Mouse (Mus musculus): ENCODE results near the gene Slain2. TPM values are rescaled to one million over a fixed set of nuclear protein-coding genes. Genes with fewer than 3 reads are reported as not detected.

The Slain2 gene
- total RNA-seq, 2 experiments from 2014 or later, result 10.0 to 12.0 TPM

- no peak for ATAC-seq (replicated peaks; ENCODE audit: low FRiP score, poor library complexity, severe bottlenecking)
These were observed 17.4 kb upstream of the Slain2 start for GRCm38 (mm10) chr5:72896478-72897279.

GRCm38 (mm10) chr5:72897998-72898397, 16.1 kb upstream of the Slain2 start:
- no peak for ATAC-seq (replicated peaks; ENCODE audit: low FRiP score, poor library complexity, severe bottlenecking)

- ATAC-seq (replicated peaks; ENCODE audit: low FRiP score, poor library complexity, severe bottlenecking), result no peak
These were observed 14.8 kb upstream of the Slain2 start for GRCm38 (mm10) chr5:72899255-72899654.

GRCm38 (mm10) chr5:72901866-72902265, 12.2 kb upstream of the Slain2 start:
- ATAC-seq (replicated peaks; ENCODE audit: low FRiP score, poor library complexity, severe bottlenecking), result no peak

- no peak for ATAC-seq (replicated peaks; ENCODE audit: low FRiP score, poor library complexity, severe bottlenecking)
These were observed 11.8 kb upstream of the Slain2 start for GRCm38 (mm10) chr5:72902312-72902711.

GRCm38 (mm10) chr5:72902876-72903516, 11.1 kb upstream of the Slain2 start:
- no peak for ATAC-seq (replicated peaks; ENCODE audit: low FRiP score, poor library complexity, severe bottlenecking)

- no peak for ATAC-seq (replicated peaks; ENCODE audit: low FRiP score, poor library complexity, severe bottlenecking)
These were observed 9.0 kb upstream of the Slain2 start for GRCm38 (mm10) chr5:72904903-72905790.

GRCm38 (mm10) chr5:72907402-72907801, 6.7 kb upstream of the Slain2 start:
- ATAC-seq (replicated peaks; ENCODE audit: low FRiP score, poor library complexity, severe bottlenecking), result no peak

- no peak for ATAC-seq (replicated peaks; ENCODE audit: low FRiP score, poor library complexity, severe bottlenecking)
These were observed 5.7 kb upstream of the Slain2 start for GRCm38 (mm10) chr5:72908324-72908936.

- no peak for ATAC-seq (replicated peaks; ENCODE audit: low FRiP score, poor library complexity, severe bottlenecking)
These were observed 4.7 kb upstream of the Slain2 start for GRCm38 (mm10) chr5:72909363-72909762.

GRCm38 (mm10) chr5:72910373-72910772, 3.7 kb upstream of the Slain2 start:
- no peak for ATAC-seq (replicated peaks; ENCODE audit: low FRiP score, poor library complexity, severe bottlenecking)

GRCm38 (mm10) chr5:72911284-72911683, 2.8 kb upstream of the Slain2 start:
- ATAC-seq (replicated peaks; ENCODE audit: low FRiP score, poor library complexity, severe bottlenecking), result no peak

- ATAC-seq (replicated peaks; ENCODE audit: low FRiP score, poor library complexity, severe bottlenecking), result no peak
These were observed 793 bp downstream of the Slain2 start for GRCm38 (mm10) chr5:72914633-72915561.

- ATAC-seq (replicated peaks; ENCODE audit: low FRiP score, poor library complexity, severe bottlenecking), result no peak
These were observed 1.9 kb downstream of the Slain2 start for GRCm38 (mm10) chr5:72916048-72916447.

- ATAC-seq (replicated peaks; ENCODE audit: low FRiP score, poor library complexity, severe bottlenecking), result no peak
These were observed 2.7 kb downstream of the Slain2 start for GRCm38 (mm10) chr5:72916851-72917250.

- no peak for ATAC-seq (replicated peaks; ENCODE audit: low FRiP score, poor library complexity, severe bottlenecking)
These were observed 6.3 kb downstream of the Slain2 start for GRCm38 (mm10) chr5:72920416-72920815.

GRCm38 (mm10) chr5:72921171-72921570, 7.1 kb downstream of the Slain2 start:
- no peak for ATAC-seq (replicated peaks; ENCODE audit: low FRiP score, poor library complexity, severe bottlenecking)

- no peak for ATAC-seq (replicated peaks; ENCODE audit: low FRiP score, poor library complexity, severe bottlenecking)
These were observed 8.7 kb downstream of the Slain2 start for GRCm38 (mm10) chr5:72922796-72923195.

- no peak for ATAC-seq (replicated peaks; ENCODE audit: low FRiP score, poor library complexity, severe bottlenecking)
These were observed 13.0 kb downstream of the Slain2 start for GRCm38 (mm10) chr5:72927074-72927473.

Measured in erythroblast, adult 5-6 weeks (primary cell).